Mouse (Mus musculus) intestine, postnatal 0 days (tissue): ENCODE measurements around the gene Atg7. TPM values are rescaled to one million over a fixed set of nuclear protein-coding genes. Genes with fewer than 3 reads are reported as not detected.

Experiments
- ATAC-seq: fragments of 200-750 bp; cut with Nextera tagmentation; 2 replicates; pipeline ENCODE4 v1.8.0; 2017; ENCODE audit warnings: mild to moderate bottlenecking, moderate TSS enrichment, moderate library complexity
- H3K27ac ChIP-seq: fragments of 300-500 bp; sonication (generic); 2 replicates; pipeline ENCODE4 v1.5.1; 2014; ENCODE audit warnings: mild to moderate bottlenecking, low read depth, low read length, moderate library complexity
- H3K27me3 ChIP-seq: fragments of 300-500 bp; sonication (generic); replicated peaks from 2 replicates; pipeline ENCODE4 v1.6.1; 2014; ENCODE audit warnings: low read length, mixed read lengths; ENCODE audit not compliant: control insufficient read depth, insufficient read depth
- H3K36me3 ChIP-seq: fragments of 300-500 bp; sonication (generic); 2 replicates; pipeline ENCODE4 v1.6.1; 2014; ENCODE audit warnings: mild to moderate bottlenecking, moderate library complexity; ENCODE audit not compliant: control insufficient read depth, insufficient read depth
- H3K4me1 ChIP-seq: fragments of 300-500 bp; sonication (generic); replicated peaks from 2 replicates; pipeline ENCODE4 v1.6.1; 2014; ENCODE audit warnings: antibody characterized with exemption, low read length, mixed read lengths; ENCODE audit not compliant: control insufficient read depth, insufficient read depth
- H3K4me2 ChIP-seq: fragments of 300-500 bp; sonication (generic); replicated peaks from 2 replicates; pipeline ENCODE4 v1.6.1; 2014; ENCODE audit warnings: low read depth, mild to moderate bottlenecking, moderate library complexity
- H3K4me3 ChIP-seq: fragments of 300-500 bp; sonication (generic); 2 replicates; pipeline ENCODE4 v1.5.1; 2014; ENCODE audit warnings: low read depth, low read length
- H3K9ac ChIP-seq: fragments of 300-500 bp; sonication (generic); 2 replicates; pipeline ENCODE4 v1.6.1; 2014; ENCODE audit warnings: mild to moderate bottlenecking, low read depth, low read length
- H3K9me3 ChIP-seq: fragments of 300-500 bp; sonication (generic); 2 replicates; pipeline ENCODE4 v1.6.1; 2016; ENCODE audit warnings: mixed run types; ENCODE audit not compliant: control insufficient read depth
- CTCF ChIP-seq: sonication (generic); IDR thresholded peaks from 2 replicates; pipeline ENCODE4 v1.5.1; 2016; ENCODE audit warnings: low read depth, mild to moderate bottlenecking, control low read depth, antibody characterized with exemption, moderate library complexity
- WGBS: fragments of 180-500 bp; shearing (Covaris S2); extraction: QIAGEN DNeasy Blood & Tissue Kit; methylation state at CpG from one replicate; pipeline ENCODE4 v1.1.7; 2014; 5-methylcytosine and 5-hydroxymethylcytosine counted together
- polyA plus RNA-seq: library from polyadenylated mRNA; unstranded; fragments of >200 nt; fragmentation: Nextera tagmentation; extraction: Ambion mirVana; gene quantifications from 2 replicates; pipeline ENCODE4 v1.2.1, GENCODE M21; 2015

The Atg7 gene
- polyA plus RNA-seq, 1 experiment from 2014 or later: 12.4 TPM

GRCm38 (mm10) chr6:114869501-114870076 lies 226.7 kb downstream of the Atg7 start:
- no peak for ATAC-seq
- no peaks in the 10 kb centered on the region for H3K9me3 ChIP-seq
- H3K4me3 ChIP-seq: no peak overlapping the region
- TF ChIP-seq CTCF: no peak
- peaks cover 10% of the 10 kb centered on the region; the same call in 1 of the 2 replicates for H3K4me1 ChIP-seq
- 76% methylated on average over 6 of the region's 6 CpGs for WGBS
- no peak overlapping the region for H3K9ac ChIP-seq
- H3K36me3 ChIP-seq: peaks cover 11% of the 10 kb centered on the region; the same call in 1 of the 2 replicates
- H3K27ac ChIP-seq: no peak overlapping the region
- H3K27me3 ChIP-seq: no peaks in the 10 kb centered on the region
- no peak overlapping the region for H3K4me2 ChIP-seq

- 90% methylated on average over 14 of the region's 14 CpGs for WGBS
- Histone ChIP-seq H3K4me1 (peaks cover 10% of the 10 kb centered on the region; the same call in 1 of the 2 replicates), H3K4me3 (no peak overlapping the region), H3K27me3 (no peaks in the 10 kb centered on the region), H3K27ac (no peak overlapping the region), H3K9me3 (no peaks in the 10 kb centered on the region), H3K4me2 (no peak overlapping the region), H3K36me3 (peaks cover 11% of the 10 kb centered on the region; the same call in 1 of the 2 replicates), H3K9ac (no peak overlapping the region)
- ATAC-seq: no peak
- TF ChIP-seq CTCF: peak; percentile 38
Observed at GRCm38 (mm10) chr6:114871010-114871660, 228.2 kb downstream of the Atg7 start.

- peaks cover 20% of the 10 kb centered on the region; the same call in 1 of the 2 replicates for H3K4me1 ChIP-seq
- peak overlapping the region; percentile 43; the same call in 1 of the 2 replicates for H3K9ac ChIP-seq
Observed at GRCm38 (mm10) chr6:114873808-114874137, 230.9 kb downstream of the Atg7 start.

GRCm38 (mm10) chr6:114874138-114874928 lies 231.4 kb downstream of the Atg7 start:
- Histone ChIP-seq H3K27me3 (no peaks in the 10 kb centered on the region), H3K4me3 (peak overlapping the region; percentile 39), H3K9ac (peak overlapping the region; percentile 43), H3K4me2 (peak overlapping the region; percentile 83), H3K27ac (peak overlapping the region; percentile 82), H3K36me3 (peaks cover 11% of the 10 kb centered on the region; the same call in 1 of the 2 replicates), H3K9me3 (no peaks in the 10 kb centered on the region), H3K4me1 (peaks cover 25% of the 10 kb centered on the region)
- ATAC-seq: peak; percentile 49
- peak; percentile 38; the same call in 1 of the 2 replicates for TF ChIP-seq CTCF
- WGBS: 11% methylated on average over 19 of the region's 19 CpGs

More at GRCm38 (mm10) chr6:114873808-114874137, 230.9 kb downstream of the Atg7 start:
- peak overlapping the region; percentile 39 for H3K4me3 ChIP-seq
- H3K4me2 ChIP-seq: peak overlapping the region; percentile 83
- ATAC-seq: no peak
- 67% methylated on average over 3 of the region's 3 CpGs for WGBS
- no peak overlapping the region for H3K27ac ChIP-seq
- no peaks in the 10 kb centered on the region for H3K9me3 ChIP-seq
- H3K36me3 ChIP-seq: peaks cover 11% of the 10 kb centered on the region; the same call in 1 of the 2 replicates
- TF ChIP-seq CTCF: no peak
- no peaks in the 10 kb centered on the region for H3K27me3 ChIP-seq

GRCm38 (mm10) chr6:114875018-114875558 lies 232.2 kb downstream of the Atg7 start:
- Histone ChIP-seq H3K27ac (peak overlapping the region; percentile 82), H3K9ac (peak overlapping the region; percentile 43), H3K9me3 (no peaks in the 10 kb centered on the region), H3K4me3 (peak overlapping the region; percentile 39), H3K36me3 (peaks cover 11% of the 10 kb centered on the region; the same call in 1 of the 2 replicates), H3K27me3 (no peaks in the 10 kb centered on the region), H3K4me2 (peak overlapping the region; percentile 83), H3K4me1 (peaks cover 25% of the 10 kb centered on the region)
- TF ChIP-seq CTCF: no peak
- ATAC-seq: peak; percentile 89
- WGBS: under 1% methylated on average over 18 of the region's 18 CpGs

- H3K4me1 ChIP-seq: peaks cover 29% of the 10 kb centered on the region
Observed at GRCm38 (mm10) chr6:114876033-114876432, 233.1 kb downstream of the Atg7 start.

More at GRCm38 (mm10) chr6:114876033-114876432, 233.1 kb downstream of the Atg7 start:
- Histone ChIP-seq H3K27me3 (no peaks in the 10 kb centered on the region), H3K4me3 (no peak overlapping the region), H3K4me2 (no peak overlapping the region), H3K9me3 (no peaks in the 10 kb centered on the region), H3K36me3 (peaks cover 5% of the 10 kb centered on the region; the same call in 1 of the 2 replicates), H3K27ac (peak overlapping the region; percentile 82), H3K9ac (no peak overlapping the region)
- WGBS: 33% methylated on average over 4 of the region's 4 CpGs
- no peak for ATAC-seq
- no peak for TF ChIP-seq CTCF
